Mouse (Mus musculus): ENCODE results near the gene A730015C16Rik. TPM values are rescaled to one million over a fixed set of nuclear protein-coding genes. Genes with fewer than 3 reads are reported as not detected.

The A730015C16Rik gene
- polyA plus RNA-seq, 1 experiment from 2014 or later, result 1.7 TPM

DNA sequence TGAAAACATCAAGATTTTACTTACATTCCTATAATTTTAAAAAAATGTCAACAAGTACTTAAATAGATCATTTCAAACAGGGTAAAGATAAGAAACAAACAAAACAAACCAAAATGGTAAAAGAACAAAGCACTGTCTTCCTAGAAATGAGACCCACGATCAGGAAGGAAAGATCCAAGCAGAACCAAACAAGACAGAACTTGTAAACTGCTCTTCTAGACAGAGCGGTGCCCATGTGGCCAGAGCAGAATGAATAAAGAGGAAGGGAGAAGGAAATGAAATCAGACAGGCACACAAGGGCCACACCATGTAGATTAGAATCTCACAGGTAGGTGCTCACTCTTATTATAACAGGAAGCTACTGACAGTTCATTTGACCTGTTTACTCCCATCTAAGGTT lies 21.8 kb downstream of the A730015C16Rik start:
- H3K36me3 ChIP-seq, result peaks cover 67% of the 10 kb centered on the region
- H3K4me3 ChIP-seq, result no peak overlapping the region
- H3K9ac ChIP-seq, result no peak overlapping the region
- H3K4me2 ChIP-seq, result no peak overlapping the region
- H3K9me3 ChIP-seq (replicated peaks), result no peaks in the 10 kb centered on the region
- 89% methylated on average over 2 of the region's 2 CpGs for WGBS
- peaks cover under 1% of the 10 kb centered on the region for H3K4me1 ChIP-seq (replicated peaks)
- no peaks in the 10 kb centered on the region for H3K27me3 ChIP-seq (replicated peaks)
- H3K27ac ChIP-seq (ENCODE audit: poor library complexity, severe bottlenecking), result no peak overlapping the region
- no peak for ATAC-seq (ENCODE audit: insufficient number of reproducible peaks, low FRiP score)

DNA sequence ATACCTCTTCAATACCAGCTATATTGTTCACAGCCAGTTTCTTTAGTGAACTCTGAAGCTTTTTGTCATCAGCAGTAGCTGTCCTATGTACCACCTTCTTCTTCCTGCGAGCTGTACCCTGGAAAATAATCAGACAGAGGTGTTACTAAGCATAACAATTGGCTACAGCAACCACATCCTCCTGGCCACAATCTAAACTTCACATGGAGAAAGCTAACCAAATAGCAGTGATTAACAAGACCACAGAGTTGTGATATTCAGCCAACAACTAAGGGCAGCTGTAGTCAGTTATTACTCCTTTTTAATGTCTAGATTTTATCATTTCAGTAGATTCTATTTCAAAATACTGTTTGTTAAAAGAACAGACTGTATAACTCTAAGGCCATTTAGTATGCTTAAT lies 22.3 kb downstream of the A730015C16Rik start:
- Histone ChIP-seq H3K9me3 (replicated peaks) (no peaks in the 10 kb centered on the region), H3K4me1 (replicated peaks) (no peaks in the 10 kb centered on the region), H3K4me3 (no peak overlapping the region), H3K4me2 (no peak overlapping the region), H3K9ac (no peak overlapping the region), H3K27ac (ENCODE audit: poor library complexity, severe bottlenecking) (no peak overlapping the region), H3K27me3 (replicated peaks) (no peaks in the 10 kb centered on the region), H3K36me3 (peaks cover 67% of the 10 kb centered on the region)
- ATAC-seq (ENCODE audit: insufficient number of reproducible peaks, low FRiP score), result no peak
- 80% methylated on average over 1 of the region's 1 CpGs for whole genome bisulfite sequencing

DNA sequence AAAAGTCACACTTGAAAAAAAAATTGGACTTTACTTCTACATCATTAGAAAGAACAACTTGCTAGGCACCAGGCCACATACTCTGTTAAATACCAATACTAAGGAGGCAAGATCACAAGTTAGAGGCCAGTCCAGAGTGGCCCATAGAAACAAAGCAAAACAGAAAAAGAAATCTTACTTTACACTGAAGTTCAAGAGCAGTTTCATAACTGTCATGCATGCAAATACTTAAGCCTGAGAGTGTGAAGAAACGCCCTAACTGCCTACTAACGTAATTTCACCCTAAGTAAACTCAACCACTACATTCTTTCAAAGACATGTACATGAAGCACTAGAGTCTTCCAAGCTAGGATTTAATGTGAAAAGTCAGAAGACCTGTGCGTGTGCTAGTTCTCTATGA lies 22.7 kb downstream of the A730015C16Rik start:
- Histone ChIP-seq H3K36me3 (peaks cover 71% of the 10 kb centered on the region), H3K9me3 (replicated peaks) (no peaks in the 10 kb centered on the region), H3K4me3 (no peak overlapping the region), H3K27ac (ENCODE audit: poor library complexity, severe bottlenecking) (no peak overlapping the region), H3K4me2 (no peak overlapping the region), H3K4me1 (replicated peaks) (no peaks in the 10 kb centered on the region), H3K9ac (no peak overlapping the region), H3K27me3 (replicated peaks) (no peaks in the 10 kb centered on the region)
- 91% methylated on average over 3 of the region's 3 CpGs for WGBS
- no peak for ATAC-seq (ENCODE audit: insufficient number of reproducible peaks, low FRiP score)

DNA sequence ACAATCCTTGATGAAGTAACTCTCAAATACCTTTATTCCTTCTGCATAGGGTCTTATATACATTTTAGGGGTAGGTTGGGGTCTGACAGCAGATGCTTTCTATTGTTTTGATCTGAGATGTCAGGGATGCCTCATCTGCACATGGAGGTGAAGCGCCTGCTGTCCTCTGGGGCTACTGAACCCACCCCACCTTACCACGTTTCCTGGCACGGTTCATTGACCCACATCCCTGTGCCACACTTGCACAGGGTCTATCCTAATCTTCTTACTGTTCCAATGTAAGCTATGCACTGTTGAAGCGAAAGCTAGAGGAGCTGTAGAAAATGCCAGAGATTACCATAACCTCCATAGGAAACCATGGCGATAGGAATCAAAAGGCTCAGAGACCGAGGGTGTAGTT lies 36.9 kb downstream of the A730015C16Rik start:
- no peaks in the 10 kb centered on the region for H3K4me1 ChIP-seq (replicated peaks)
- H3K9me3 ChIP-seq (replicated peaks), result no peaks in the 10 kb centered on the region
- WGBS, result 77% methylated on average over 6 of the region's 6 CpGs
- ATAC-seq (ENCODE audit: insufficient number of reproducible peaks, low FRiP score), result no peak
- no peak overlapping the region for H3K4me3 ChIP-seq
- no peak overlapping the region for H3K27ac ChIP-seq (ENCODE audit: poor library complexity, severe bottlenecking)
- no peak overlapping the region for H3K4me2 ChIP-seq
- peaks cover 14% of the 10 kb centered on the region for H3K36me3 ChIP-seq
- no peak overlapping the region for H3K9ac ChIP-seq
- H3K27me3 ChIP-seq (replicated peaks), result no peaks in the 10 kb centered on the region

DNA sequence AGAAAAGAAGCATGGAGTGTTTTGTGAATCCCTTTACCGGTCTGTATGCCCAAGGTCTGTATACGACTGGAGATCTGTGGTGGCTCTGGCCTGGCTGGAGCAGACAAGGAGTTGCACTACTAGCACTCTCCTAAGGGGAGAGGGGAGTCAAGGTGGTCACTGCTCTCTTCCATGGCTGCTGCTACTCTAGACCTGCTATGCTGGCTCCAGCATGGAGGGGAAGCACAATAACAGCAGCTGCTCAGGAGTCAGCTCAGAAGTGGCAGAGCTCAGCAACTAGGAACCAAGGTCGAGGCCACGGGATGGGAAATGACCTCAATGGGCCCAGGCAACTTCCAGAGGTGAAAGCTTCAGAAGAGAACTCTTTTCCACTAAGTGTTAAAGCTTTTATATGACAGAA lies 37.3 kb downstream of the A730015C16Rik start:
- Histone ChIP-seq H3K4me2 (no peak overlapping the region), H3K9ac (no peak overlapping the region), H3K4me3 (no peak overlapping the region), H3K27me3 (replicated peaks) (no peaks in the 10 kb centered on the region), H3K27ac (ENCODE audit: poor library complexity, severe bottlenecking) (no peak overlapping the region), H3K36me3 (peaks cover 14% of the 10 kb centered on the region), H3K4me1 (replicated peaks) (no peaks in the 10 kb centered on the region), H3K9me3 (replicated peaks) (no peaks in the 10 kb centered on the region)
- no peak for ATAC-seq (ENCODE audit: insufficient number of reproducible peaks, low FRiP score)
- 64% methylated on average over 4 of the region's 4 CpGs for WGBS

DNA sequence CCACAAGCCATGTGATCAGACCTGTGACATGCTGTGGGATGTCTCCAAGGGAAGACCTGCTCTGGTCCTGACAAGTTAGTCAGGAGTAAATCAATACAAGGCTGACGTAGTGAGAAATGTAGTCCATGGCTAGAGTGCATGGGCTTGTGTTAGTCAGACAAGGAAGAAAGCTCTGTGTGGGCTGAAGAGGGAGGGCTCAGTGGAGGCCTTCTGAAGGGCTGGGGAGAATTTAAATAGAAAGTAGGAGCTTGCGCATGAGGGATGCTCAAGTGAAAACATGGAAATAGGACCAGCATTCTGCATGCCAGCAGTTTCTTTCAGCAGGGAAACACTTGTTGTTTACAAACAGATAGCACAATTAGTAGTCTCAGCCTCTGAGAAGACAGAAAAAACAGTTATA lies 44.9 kb downstream of the A730015C16Rik start:
- no peak overlapping the region for H3K4me2 ChIP-seq
- no peaks in the 10 kb centered on the region for H3K27me3 ChIP-seq (replicated peaks)
- H3K4me1 ChIP-seq (replicated peaks), result peaks cover 5% of the 10 kb centered on the region; the same call in 1 of the 2 replicates
- no peak overlapping the region for H3K4me3 ChIP-seq
- H3K9ac ChIP-seq, result no peak overlapping the region
- no peaks in the 10 kb centered on the region for H3K9me3 ChIP-seq (replicated peaks)
- no peak for ATAC-seq (ENCODE audit: insufficient number of reproducible peaks, low FRiP score)
- H3K36me3 ChIP-seq, result no peaks in the 10 kb centered on the region
- no peak overlapping the region for H3K27ac ChIP-seq (ENCODE audit: poor library complexity, severe bottlenecking)
- 79% methylated on average over 2 of the region's 2 CpGs for WGBS

DNA sequence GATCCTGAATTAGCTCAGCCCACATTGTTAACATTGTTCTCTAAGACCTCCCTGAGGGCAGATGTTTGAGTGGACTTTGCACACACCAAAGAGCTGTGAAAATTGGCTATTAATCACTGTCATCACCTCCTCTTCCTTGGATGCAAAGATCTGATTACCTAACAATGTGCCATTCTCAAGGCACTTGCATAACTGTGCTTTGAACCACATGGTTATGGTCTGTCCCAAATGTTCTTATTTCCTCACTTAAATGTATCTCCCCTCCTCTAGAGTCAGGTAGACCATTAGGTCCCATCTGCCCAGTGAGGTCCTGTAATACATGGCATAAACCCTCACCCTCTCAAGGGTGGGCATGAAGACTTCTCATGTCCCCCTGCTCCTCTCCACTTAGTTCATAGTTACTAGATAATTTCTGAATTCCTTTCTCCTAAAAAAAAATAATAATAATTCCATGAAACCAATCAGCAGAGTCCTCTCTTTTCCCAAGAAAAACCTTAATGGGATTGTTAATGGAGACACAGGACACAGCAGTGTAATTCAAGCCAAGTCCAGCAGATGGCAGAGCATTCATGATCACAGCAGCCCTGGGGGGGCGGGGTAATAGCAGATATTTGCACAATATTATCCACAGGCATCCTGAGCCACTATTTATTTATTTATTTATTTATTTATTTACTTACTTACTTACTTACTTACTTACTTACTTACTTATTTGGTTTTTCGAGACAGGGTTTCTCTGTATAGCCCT lies 50.2 kb downstream of the A730015C16Rik start:
- Histone ChIP-seq H3K4me1 (replicated peaks) (peaks cover 15% of the 10 kb centered on the region), H3K27me3 (replicated peaks) (no peaks in the 10 kb centered on the region), H3K27ac (ENCODE audit: poor library complexity, severe bottlenecking) (no peak overlapping the region), H3K36me3 (no peaks in the 10 kb centered on the region), H3K9me3 (replicated peaks) (no peaks in the 10 kb centered on the region), H3K4me2 (no peak overlapping the region), H3K9ac (no peak overlapping the region), H3K4me3 (no peak overlapping the region)
- 48% methylated on average over 2 of the region's 2 CpGs for WGBS
- no peak for ATAC-seq (ENCODE audit: insufficient number of reproducible peaks, low FRiP score)

Other genes with a start within 250 kb of the A730015C16Rik start
- 18.9 and 19.3 TPM in 2 replicates for gene Cc2d1b, start 228.7 kb downstream of the A730015C16Rik start, polyA plus RNA-seq (2016; fragmentation: Nextera tagmentation; extraction: Ambion mirVana)
- gene 3110021N24Rik, start 129.0 kb downstream of the A730015C16Rik start, polyA plus RNA-seq (2016; fragmentation: Nextera tagmentation; extraction: Ambion mirVana), result 1.1 and 1.9 TPM in 2 replicates
- gene Zfyve9, start 67.8 kb downstream of the A730015C16Rik start, polyA plus RNA-seq (2016; fragmentation: Nextera tagmentation; extraction: Ambion mirVana), result 3.6 TPM in 2 replicates
- gene Btf3l4, start 15.0 kb downstream of the A730015C16Rik start, polyA plus RNA-seq (2016; fragmentation: Nextera tagmentation; extraction: Ambion mirVana), result 182 and 186 TPM in 2 replicates
- gene Txndc12, start 14.0 kb downstream of the A730015C16Rik start, polyA plus RNA-seq (2016; fragmentation: Nextera tagmentation; extraction: Ambion mirVana), result 138 and 141 TPM in 2 replicates
- 25.9 and 30.8 TPM in 2 replicates for gene Kti12, start 834 bp downstream of the A730015C16Rik start, polyA plus RNA-seq (2016; fragmentation: Nextera tagmentation; extraction: Ambion mirVana)
- 6.7 and 7.2 TPM in 2 replicates for gene Rab3b, start 30.4 kb upstream of the A730015C16Rik start, polyA plus RNA-seq (2016; fragmentation: Nextera tagmentation; extraction: Ambion mirVana)
- gene Nrd1, start 152.0 kb upstream of the A730015C16Rik start, polyA plus RNA-seq (2016; fragmentation: Nextera tagmentation; extraction: Ambion mirVana), result 67.1 and 70.0 TPM in 2 replicates